Mouse (Mus musculus): ENCODE measurements around the gene Fmod. TPM values are rescaled to one million over a fixed set of nuclear protein-coding genes. Genes with fewer than 3 reads are reported as not detected.
A peak's percentile ranks its signal among the peaks of the same experiment; 100 is the strongest.

The Fmod gene
- total RNA-seq, 2 experiments from 2014 or later = 53.6 to 322 TPM

- intact Hi-C loops (cut with DNase I) = no loop called here
- Histone ChIP-seq H3K4me3 (peak overlapping the region; percentile 48), H3K27ac (peak overlapping the region; percentile 51)
- no peak for DNase-seq
- no peak for TF ChIP-seq CTCF (IDR thresholded peaks at IDR 0.05)
These were observed 4.8 kb downstream of the Fmod start for GRCm38 (mm10) chr1:134041900-134042299.

- TF ChIP-seq CTCF (IDR thresholded peaks at IDR 0.05) = no peak
- no peak for DNase-seq
- Histone ChIP-seq H3K4me3 (peak overlapping the region; percentile 36), H3K27ac (peak overlapping the region; percentile 51)
- intact Hi-C loops (cut with DNase I) = no loop called here
These were observed 5.3 kb downstream of the Fmod start for GRCm38 (mm10) chr1:134042341-134042740.

DNA sequence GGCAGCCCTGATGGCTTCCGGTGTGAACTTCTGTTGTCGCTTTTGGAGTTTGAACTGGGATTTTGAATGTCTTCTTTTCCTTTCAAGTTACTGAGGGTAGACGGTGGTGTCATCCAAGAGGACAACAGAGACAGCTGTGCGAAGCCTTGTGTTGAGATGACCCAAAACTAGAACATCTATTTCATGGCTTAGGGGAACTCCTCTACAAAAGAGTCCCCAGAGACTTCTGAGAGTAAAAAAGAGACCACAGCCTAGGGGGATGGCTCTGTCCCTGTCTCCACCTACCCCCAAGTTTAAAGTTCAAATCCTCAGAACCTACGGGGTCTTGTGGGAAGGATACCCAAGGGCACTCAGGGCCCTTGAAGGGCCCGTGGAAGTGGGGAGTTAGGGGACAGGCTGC is 7.8 kb downstream of the Fmod start:
- intact Hi-C loops (cut with DNase I) = loop anchor here (5.0 kb wide), 1 partner anchor 308 kb away; no protein-coding TSS in a partner anchor

GRCm38 (mm10) chr1:134045971-134046370 is 8.9 kb downstream of the Fmod start:
- DNase-seq = peak; percentile 79
- no peak overlapping the region for H3K4me3 ChIP-seq
- peak; percentile 82 for TF ChIP-seq CTCF (IDR thresholded peaks at IDR 0.05)
- H3K27ac ChIP-seq = peak overlapping the region; percentile 24
- intact Hi-C loops (cut with DNase I) = loop anchor here (5.0 kb wide), 1 partner anchor 309 kb away; no protein-coding TSS in a partner anchor

More for the DNA sequence above, 7.8 kb downstream of the Fmod start:
- TF ChIP-seq CTCF (IDR thresholded peaks at IDR 0.05) = no peak
- H3K4me3 ChIP-seq = no peak overlapping the region
- H3K27ac ChIP-seq = peak overlapping the region; percentile 51; the same call in 1 of the 2 replicates
- no peak for DNase-seq

GRCm38 (mm10) chr1:134046387-134046786 is 9.3 kb downstream of the Fmod start:
- peak; percentile 32 for DNase-seq
- H3K27ac ChIP-seq = no peak overlapping the region
- TF ChIP-seq CTCF (IDR thresholded peaks at IDR 0.05) = no peak
- no peak overlapping the region for H3K4me3 ChIP-seq
- intact Hi-C loops (cut with DNase I) = loop anchor here (5.0 kb wide), 1 partner anchor 309 kb away; no protein-coding TSS in a partner anchor

DNA sequence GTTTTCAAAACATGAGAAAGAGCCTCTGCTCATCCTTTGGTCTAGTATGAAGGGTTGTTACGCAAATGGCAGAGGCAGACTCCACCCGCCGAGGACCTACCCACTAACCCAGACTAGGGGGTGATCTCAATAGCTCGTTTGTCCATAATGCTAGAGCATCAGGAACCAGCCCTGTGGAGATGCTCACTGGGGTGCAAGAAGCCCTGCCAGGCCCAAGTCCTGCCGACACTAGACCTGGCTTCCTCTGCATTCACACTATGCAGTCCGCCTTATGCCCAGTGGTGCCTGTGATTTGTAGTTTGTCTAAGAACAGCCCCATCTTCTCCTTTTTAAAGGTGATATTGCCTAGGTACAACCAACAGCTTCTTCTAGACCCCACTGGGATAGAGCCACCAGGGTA is 10.4 kb downstream of the Fmod start:
- DNase-seq = no peak
- no peak overlapping the region for H3K4me3 ChIP-seq
- TF ChIP-seq CTCF (IDR thresholded peaks at IDR 0.05) = no peak
- intact Hi-C loops (cut with DNase I) = loop anchor here (1.0 to 5.0 kb wide), 2 partner anchors 136 to 310 kb away; no protein-coding TSS in a partner anchor
- no peak overlapping the region for H3K27ac ChIP-seq

DNA sequence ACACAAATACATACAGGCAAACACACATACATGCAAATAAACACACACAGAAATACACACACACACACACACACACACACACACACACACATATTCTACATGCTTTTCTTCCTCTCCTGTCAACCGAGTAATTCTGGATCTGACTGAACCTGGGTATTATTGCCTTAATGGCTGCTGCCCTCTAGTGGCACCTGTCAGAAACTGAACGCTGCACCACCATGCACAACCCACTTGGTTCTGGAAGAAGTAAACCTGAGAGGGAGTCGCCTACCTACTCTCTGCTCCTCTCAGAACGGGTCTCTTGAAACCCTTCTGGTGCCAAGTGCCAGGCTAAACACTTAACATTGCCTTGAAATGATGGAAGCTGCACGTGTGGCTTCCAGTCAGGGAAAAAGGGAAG is 11.7 kb downstream of the Fmod start:
- intact Hi-C loops (cut with DNase I) = loop anchor here (1.0 to 5.0 kb wide), 2 partner anchors 87 to 311 kb away; no protein-coding TSS in a partner anchor
- DNase-seq = peak; percentile 76

DNA sequence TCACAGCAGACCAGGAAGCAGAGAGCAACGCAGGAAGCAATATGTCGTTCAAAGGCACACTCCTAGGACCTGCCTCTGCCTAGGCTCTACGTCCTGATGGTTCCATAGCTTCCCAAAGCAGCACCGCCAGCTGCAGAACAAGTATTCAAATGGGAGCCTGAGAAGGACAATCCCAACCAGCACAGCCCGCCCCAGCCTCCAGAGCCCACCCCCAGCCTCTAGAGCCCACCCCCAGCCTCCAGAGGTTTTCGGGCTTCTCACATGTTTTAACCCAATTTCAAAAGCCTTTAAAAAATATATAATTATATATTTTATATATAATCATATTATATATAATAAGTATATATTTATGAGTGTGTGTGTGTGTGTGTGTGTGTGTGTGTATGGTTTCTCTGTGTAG is 12.5 kb downstream of the Fmod start:
- Histone ChIP-seq H3K27ac (0 out of 2 replicates have a peak overlapping the region, but pooled peaks have one; percentile 24), H3K4me3 (no peak overlapping the region)
- DNase-seq = peak; percentile 34
- intact Hi-C loops (cut with DNase I) = loop anchor here (5.0 kb wide), 1 partner anchor 312 kb away; no protein-coding TSS in a partner anchor
- no peak for TF ChIP-seq CTCF (IDR thresholded peaks at IDR 0.05)

More for the DNA sequence above, 11.7 kb downstream of the Fmod start:
- Histone ChIP-seq H3K4me3 (no peak overlapping the region), H3K27ac (no peak overlapping the region)
- peak; percentile 84 for TF ChIP-seq CTCF (IDR thresholded peaks at IDR 0.05)

- H3K4me3 ChIP-seq = no peak overlapping the region
- peak; percentile 88 for DNase-seq
- H3K27ac ChIP-seq = 0 out of 2 replicates have a peak overlapping the region, but pooled peaks have one; percentile 6
- peak; percentile 96 for TF ChIP-seq CTCF (IDR thresholded peaks at IDR 0.05)
- intact Hi-C loops (cut with DNase I) = loop anchor here (1.0 kb wide), 1 partner anchor 54 kb away; no protein-coding TSS in a partner anchor
These were observed 16.2 kb downstream of the Fmod start for GRCm38 (mm10) chr1:134053207-134053606.

DNA sequence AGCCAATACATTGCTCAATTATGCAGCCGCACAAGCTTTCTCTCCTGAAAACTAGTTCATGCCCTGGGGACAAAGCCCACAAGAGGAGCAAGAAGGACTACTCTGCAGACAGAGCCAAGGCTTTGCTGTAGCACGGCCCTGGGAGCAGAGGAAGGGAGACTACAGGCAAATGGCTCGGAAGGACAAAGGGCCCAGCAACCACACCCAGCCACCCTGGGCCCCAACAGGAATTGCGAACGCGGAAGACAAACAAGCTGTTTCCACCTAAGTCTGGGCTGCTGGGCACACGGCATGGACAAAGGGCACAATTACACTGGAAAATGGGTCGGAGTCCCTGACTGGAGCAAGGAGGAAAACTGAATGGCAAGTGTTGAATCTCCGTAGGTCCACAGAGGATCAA is 18.0 kb downstream of the Fmod start:
- intact Hi-C loops (cut with DNase I) = no loop called here
- H3K4me3 ChIP-seq = no peak overlapping the region
- DNase-seq = no peak
- no peak for TF ChIP-seq CTCF (IDR thresholded peaks at IDR 0.05)
- H3K27ac ChIP-seq = peak overlapping the region; percentile 60

DNA sequence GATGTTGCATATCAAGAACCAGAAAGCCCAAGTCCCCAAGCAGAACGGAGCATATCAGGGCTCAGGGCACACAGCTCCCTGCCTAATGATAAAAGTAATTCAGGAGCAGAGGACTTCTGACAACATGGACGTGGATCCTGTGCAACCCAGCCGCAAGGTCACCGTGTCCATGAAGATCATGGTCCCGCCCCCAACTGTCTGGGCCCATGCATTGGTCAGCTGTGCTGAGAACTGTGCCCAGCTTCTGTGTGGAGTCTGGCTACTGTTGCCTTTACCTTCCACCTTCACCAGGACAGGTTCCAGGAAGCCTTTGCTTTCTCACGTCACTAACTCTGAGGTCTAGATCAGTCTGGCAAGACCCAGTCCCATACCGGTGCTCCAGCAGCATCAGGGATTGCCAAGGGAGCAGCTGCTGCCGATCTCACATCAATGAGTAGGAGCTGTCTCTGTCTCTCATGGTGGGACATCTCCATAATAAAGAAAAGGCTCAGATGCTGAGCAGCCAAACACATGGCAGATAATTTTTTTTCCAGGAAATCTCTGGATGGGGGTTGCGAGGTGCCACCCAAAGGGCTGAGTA is 18.7 kb downstream of the Fmod start:
- intact Hi-C loops (cut with DNase I) = no loop called here
- TF ChIP-seq CTCF (IDR thresholded peaks at IDR 0.05) = no peak
- no peak overlapping the region for H3K4me3 ChIP-seq
- H3K27ac ChIP-seq = peak overlapping the region; percentile 60
- no peak for DNase-seq

- H3K4me3 ChIP-seq = no peak overlapping the region
- intact Hi-C loops (cut with DNase I) = no loop called here
- H3K27ac ChIP-seq = peak overlapping the region; percentile 7; the same call in 1 of the 2 replicates
- no peak for DNase-seq
- TF ChIP-seq CTCF (IDR thresholded peaks at IDR 0.05) = no peak
These were observed 19.2 kb downstream of the Fmod start for GRCm38 (mm10) chr1:134056285-134056684.

GRCm38 (mm10) chr1:134057736-134058135 is 20.7 kb downstream of the Fmod start:
- no peak overlapping the region for H3K4me3 ChIP-seq
- DNase-seq = no peak
- intact Hi-C loops (cut with DNase I) = no loop called here
- no peak for TF ChIP-seq CTCF (IDR thresholded peaks at IDR 0.05)
- H3K27ac ChIP-seq = no peak overlapping the region

Measured in gastrocnemius, adult 2 months (tissue).